23 mouse cellular contexts compared by ENCODE assay signal in the genomic region with DNA sequence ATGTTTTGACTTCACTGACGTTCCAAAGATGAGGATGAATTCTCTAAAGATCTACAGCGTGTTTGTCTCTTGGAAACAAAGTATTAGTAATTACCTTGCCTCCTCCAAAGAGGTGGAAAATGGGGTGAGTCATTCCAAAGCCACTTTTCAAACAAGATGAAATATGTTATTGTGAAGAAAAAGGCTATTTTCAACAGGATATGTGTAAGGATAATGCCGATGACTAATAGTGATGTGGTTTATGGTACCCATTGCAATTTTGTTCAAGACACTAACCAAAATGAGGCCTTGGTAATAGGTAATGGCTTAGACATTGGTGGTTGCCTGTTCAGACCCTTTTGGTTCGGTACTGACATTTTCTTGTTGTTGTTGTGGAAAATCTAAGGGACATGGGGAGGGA.
DNase-seq lines count a peak whose midpoint lies in the region; TF ChIP-seq lines count a peak whose summit lies in the region.
"Had no signal": no experiment of that assay in that cellular context is flagged by ENCODE, and none has a peak within 500 bp of the region (broad histone marks: within the 10 kb centered on the region; RNA-seq: fewer than 3 reads in every experiment).

No protein-coding gene starts in this region.

- H3K27me3 ChIP-seq in myocyte (ENCODE audit: control insufficient read depth, insufficient read depth, insufficient read length), result no peaks in the 10 kb centered on the region
- H3K27me3 ChIP-seq: CH12.LX; embryonic facial prominence, embryonic 13.5 days; embryonic facial prominence, embryonic 15.5 days; forebrain, embryonic 12.5 days had no signal

- no peaks in the 10 kb centered on the region for H3K36me3 ChIP-seq in myocyte (ENCODE audit: control insufficient read depth, insufficient read depth)
- H3K36me3 ChIP-seq: embryonic facial prominence, embryonic 13.5 days; embryonic facial prominence, embryonic 15.5 days; forebrain, embryonic 10.5 days; forebrain, embryonic 12.5 days; G1E had no signal

- H3K4me2 ChIP-seq in myocyte (ENCODE audit: low read depth), result peak overlapping the region; percentile 35
- H3K4me2 ChIP-seq: embryonic facial prominence, embryonic 13.5 days; embryonic facial prominence, embryonic 15.5 days; forebrain, embryonic 12.5 days had no signal

- DNase-seq in 3T3-L1 (ENCODE audit: low read depth, low spot score) (peak; percentile 71), NIH3T3 (ENCODE audit: low read depth) (peak; percentile 42)
- DNase-seq in urinary bladder, postnatal 4 days (ENCODE audit: low spot score in 2 of 2), result no peak
- no peak for DNase-seq in left cerebral cortex, postnatal 14 days (ENCODE audit: low spot score in 2 of 2)
- DNase-seq in adrenal gland, adult 18-20 months (ENCODE audit: low spot score in 2 of 2), result no peak
- DNase-seq: adrenal gland, adult 8-10 months; adrenal gland, postnatal 14 days; adrenal gland, postnatal 36 days; cerebellum, adult 11 months; cerebellum, adult 18-20 months; cerebellum, adult 8-10 months; cerebellum, adult 9-11 months; cerebellum, postnatal 14 days; cerebellum, postnatal 36 days; embryo, embryonic 11 days had no signal

- intact Hi-C loops in left cerebral cortex, postnatal 14 days (cut with DNase I), result no loop called here

- TF ChIP-seq POLR2A in myocyte (IDR thresholded peaks at IDR 0.05; ENCODE audit: insufficient read length, low read depth), result no peak

- H3K4me3 ChIP-seq in myocyte, result no peak overlapping the region
- H3K4me3 ChIP-seq: embryonic facial prominence, embryonic 13.5 days; embryonic facial prominence, embryonic 15.5 days; erythroblast, embryonic 14.5 days; forebrain, embryonic 10.5 days; forebrain, embryonic 12.5 days had no signal

- no peaks in the 10 kb centered on the region for H3K79me2 ChIP-seq in myocyte (ENCODE audit: control insufficient read depth, insufficient read depth)

- H3ac ChIP-seq in myocyte (ENCODE audit: control insufficient read depth, insufficient read length), result no peak overlapping the region

TF ChIP-seq in myocyte, 11 proteins besides CTCF, POLR2A, EP300 and RAD21:
- no peak for TF ChIP-seq TCF3 (IDR thresholded peaks at IDR 0.05; ENCODE audit: insufficient read length, low read depth)
- TF ChIP-seq CEBPB (IDR thresholded peaks at IDR 0.05; ENCODE audit: insufficient read depth, poor library complexity, severe bottlenecking), result peak; percentile 56; the same call in 1 of the 2 replicates
- TF ChIP-seq TCF12 (IDR thresholded peaks at IDR 0.05; ENCODE audit: insufficient read depth, poor library complexity, severe bottlenecking), result no peak

Comparison
In these comparisons a context has a peak if more than half of its experiments do, and no peak if none do; other contexts are left out.
1. DNase-seq: peak in 3T3-L1 (single experiment) and NIH3T3 (single experiment); none in urinary bladder, postnatal 4 days (0 of 2), left cerebral cortex, postnatal 14 days (0 of 2) and adrenal gland, adult 18-20 months (0 of 2).